Mouse (Mus musculus) kidney, postnatal 4 days (tissue): ENCODE data around the gene Ssu2.

Experiments used
- DNase-seq, 2 experiments: peaks; one replicate each; pipeline ENCODE4 v3.0.0; 2021; ENCODE audit warnings: mixed read lengths in 2 of 2

Ssu2 gene

DNA sequence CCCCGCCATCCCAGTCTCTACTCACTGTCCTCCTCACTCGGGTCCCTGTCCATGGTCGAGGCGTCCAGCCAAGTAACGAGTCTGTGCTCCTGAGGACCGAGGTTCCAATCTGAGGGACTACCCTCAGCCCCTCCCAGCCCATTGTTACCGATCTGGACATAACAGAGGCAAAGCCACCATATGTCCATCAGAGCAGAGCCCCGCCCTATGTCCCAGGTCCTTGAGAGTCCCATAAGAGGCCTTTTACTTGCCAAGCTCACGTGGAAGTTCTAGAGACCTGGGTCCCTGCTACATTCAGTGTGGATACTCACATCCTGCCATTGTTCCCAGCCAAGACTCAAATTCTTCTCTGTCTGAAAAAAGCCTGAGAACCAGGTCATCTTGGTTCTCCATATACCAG, at the start of gene Ssu2:
Gene Ssu2, minus strand, starts transcription at position 77 of the 400 bp plus-strand sequence.
- DNase-seq = no peak

DNA sequence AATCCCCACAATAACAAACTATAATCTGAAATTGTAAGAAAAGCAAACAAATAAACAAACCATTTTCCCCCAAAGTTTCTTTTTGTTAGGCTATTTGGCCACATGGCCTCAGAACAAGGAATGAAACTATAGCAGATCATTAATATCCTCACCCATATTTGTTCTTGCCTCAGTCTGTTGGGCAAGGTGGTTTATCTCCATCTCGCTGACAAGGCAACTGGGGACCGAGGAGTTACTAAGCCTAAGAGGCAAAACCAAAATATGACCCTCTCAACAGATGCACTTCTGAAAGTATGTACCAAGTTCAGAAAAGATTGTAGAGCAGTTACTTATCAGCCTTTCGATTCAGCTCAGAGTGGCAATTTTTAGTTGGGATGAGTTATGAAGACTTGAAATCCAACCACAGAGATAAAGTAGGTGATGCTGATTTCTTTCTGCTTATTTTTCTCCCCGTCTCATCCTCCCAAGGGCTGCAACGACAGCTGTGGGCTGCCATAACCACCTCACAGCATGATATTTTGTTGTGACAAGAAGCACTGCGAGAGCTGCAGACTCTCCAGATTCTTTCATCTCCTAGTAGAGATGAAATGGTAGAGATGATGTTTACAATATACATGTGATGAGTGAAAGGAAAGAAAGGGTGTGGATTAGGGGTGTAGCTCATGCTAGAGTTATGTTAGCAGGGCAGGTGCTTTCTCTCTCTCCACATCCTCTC, 38.4 kb upstream of the Ssu2 start:
- DNase-seq = no peak

DNA sequence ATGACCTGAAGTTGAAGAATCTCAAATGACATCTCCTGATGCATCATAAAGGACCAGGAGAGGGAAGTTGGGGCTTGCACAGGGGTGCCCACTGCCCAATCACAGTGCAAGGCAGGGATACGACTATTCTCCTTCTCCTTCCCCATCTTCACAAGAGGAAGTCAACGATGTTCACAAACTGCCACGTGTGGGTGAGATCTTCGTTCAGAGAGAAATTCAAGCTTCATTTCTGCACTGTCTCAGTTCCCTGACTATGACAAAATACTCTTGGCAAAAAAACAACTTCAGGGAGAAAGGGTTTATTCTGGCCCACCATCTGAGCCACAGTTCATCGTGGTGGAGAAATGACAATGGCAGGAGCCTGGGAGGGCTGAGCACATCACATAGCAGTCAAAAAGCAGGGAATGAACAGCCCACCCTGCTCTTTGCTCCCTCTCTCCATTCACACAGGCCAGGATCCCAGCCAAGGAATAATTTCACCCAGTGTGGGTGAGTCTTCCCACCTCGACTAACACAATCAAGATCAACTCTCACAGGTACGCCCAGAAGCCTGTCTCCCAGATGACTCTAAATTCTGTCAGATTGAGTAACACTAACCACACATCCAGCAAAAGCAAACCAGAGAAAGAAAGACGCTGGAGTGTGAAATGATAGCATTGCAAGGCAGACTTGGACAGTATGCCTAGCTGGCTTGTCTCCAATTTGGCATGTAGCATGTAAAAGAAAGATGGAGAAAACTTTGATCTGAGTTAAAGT, 36.1 kb upstream of the Ssu2 start:
- peak; percentile 11 to 17 for DNase-seq

DNA sequence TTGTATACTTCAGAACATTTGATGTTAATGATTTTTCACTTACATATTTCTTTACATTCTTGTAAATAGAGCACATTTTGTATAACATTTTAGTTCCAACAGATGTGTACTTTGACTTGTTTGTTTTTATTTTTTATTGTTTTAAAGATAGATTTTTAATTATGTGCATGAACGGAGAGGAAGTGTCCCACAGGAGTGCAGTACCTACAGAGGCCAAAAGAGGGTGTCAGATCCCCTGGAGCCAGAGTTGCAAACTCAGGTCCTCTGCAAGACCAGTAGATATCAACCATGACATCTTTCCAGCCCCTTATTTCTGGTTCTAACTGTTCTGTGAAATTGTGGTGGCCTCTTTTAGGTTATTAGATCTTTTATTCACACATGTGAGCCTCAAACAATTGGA, 33.1 kb upstream of the Ssu2 start:
- no peak for DNase-seq

DNA sequence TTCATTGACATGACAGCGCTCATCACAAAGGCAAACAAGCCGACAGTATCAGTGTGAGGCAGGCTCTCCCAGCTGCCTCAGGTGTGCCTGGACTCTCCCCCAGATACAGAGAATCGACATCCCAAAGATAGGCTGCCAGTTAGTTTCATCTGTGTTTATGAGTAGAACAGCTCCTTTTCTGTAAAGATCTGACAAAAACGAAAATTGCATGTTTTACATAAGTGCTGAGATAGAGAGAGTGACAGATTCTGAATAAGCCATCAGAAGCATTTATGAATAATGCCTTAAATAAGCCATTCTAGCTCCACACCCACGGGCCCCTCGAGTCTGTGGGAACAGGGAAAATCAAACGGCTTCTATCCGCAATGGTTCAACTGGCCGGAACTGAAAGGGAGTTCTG, 31.5 kb upstream of the Ssu2 start:
- DNase-seq = no peak

DNA sequence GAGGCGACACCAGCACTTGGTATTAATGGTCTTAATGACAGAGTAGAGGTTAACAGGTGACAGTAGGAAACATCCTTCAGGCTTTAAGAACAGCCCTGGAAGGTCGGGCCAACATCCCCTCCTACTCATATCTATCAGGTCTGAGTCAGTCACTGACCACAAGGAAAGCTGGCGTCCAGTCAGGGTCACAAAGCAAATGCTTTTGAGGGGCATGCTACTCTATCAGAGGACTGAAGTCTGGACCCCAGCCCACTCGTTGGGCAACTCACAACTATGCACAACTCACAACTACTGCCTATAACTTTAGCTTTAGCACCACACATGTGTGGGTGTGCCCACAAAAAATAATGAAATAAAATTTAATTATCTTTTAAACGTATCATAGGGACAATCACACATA, 16.3 kb upstream of the Ssu2 start:
- no peak for DNase-seq

DNA sequence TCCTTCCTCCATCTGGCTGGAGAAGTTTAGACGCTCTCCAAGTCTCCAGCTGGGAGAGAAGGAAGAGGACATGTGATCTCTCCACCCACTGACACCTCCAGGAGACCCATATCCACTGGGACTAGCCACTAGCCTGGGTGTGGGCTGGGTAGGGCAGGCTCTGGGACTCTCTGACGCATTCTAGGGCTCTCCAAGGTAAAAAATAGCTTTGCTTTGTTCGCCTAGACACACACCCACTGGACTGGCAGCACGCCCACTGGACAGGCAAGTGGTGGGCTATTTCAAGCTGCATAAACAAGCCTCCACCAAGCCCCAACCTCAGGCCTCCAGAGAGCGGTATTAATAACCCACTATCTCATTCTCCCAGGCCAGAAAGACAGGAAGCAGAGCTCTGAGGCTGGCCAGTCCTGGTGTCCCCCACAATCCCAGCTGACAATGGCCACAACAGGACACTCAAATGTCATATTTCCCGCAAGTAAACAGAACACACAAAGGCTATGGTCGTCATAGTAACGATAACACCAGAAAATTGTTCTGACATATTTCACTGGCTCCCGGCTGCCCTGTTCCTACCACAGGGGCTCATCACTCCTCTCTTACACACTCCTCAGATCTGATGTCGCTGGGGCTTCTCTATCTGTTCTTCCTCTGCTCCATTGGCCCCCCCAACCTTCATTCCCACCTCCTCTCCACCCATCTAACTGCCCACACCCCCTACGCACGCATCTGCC, 14.3 kb upstream of the Ssu2 start:
- DNase-seq = peak; percentile 70 to 82

DNA sequence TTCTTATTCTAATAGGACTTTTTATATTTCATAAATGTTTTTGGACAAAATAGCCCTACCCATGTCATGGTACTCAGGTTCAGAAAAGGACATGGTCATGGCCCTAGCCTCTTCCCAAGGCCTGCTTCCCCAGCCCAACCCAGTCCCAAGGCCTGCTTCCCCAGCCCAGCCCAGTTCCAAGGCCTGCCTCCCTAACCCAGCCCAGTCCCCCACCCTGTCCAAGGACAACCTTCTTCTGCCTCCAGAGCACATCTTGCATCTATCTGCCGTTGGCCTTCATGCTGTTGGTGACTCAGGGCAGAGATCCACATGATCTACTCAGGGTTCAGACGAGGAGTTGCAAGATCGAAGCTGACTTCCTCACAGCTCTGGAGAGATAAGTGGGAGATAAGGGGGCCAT, 9.5 kb upstream of the Ssu2 start:
- no peak for DNase-seq

DNA sequence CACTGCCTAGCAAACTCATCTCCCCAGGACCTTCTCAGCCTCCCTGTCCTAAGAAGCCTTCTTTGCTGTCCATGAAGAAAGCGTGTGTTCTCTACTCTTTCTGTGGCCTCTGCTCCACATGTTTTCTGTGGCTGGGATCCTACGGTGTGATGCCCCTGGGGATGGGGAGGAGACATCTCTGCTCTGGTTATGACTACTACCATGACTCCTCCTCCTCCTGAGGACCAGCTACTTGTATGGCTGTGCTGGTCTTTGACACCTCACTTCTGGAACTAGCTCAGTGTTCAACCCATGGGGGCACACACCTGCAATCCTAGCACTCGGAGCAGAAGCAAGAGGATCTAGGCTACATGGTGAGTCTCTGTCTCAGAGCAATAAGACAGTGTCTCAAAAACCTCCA, 8.5 kb upstream of the Ssu2 start:
- DNase-seq = no peak

DNA sequence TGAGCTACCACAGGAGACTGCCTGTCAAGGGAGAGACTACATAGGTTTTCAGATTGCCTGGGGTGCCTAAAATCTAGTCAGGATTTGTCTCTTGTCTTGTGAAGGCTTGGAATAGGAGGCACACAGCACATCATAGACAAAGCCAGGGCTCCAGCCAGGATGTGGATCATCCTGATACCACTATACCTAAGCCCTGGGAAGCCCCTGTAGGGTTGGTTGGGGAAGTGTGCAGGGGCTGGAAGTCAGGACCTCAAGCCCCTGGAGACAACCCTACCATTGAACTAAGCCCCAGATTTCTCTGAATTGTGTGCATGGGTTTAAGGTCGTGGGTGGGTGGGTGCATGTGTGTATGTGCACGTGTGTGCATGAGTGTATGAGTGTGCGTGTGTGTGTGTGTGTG, 562 bp upstream of the Ssu2 start:
- no peak for DNase-seq

DNA sequence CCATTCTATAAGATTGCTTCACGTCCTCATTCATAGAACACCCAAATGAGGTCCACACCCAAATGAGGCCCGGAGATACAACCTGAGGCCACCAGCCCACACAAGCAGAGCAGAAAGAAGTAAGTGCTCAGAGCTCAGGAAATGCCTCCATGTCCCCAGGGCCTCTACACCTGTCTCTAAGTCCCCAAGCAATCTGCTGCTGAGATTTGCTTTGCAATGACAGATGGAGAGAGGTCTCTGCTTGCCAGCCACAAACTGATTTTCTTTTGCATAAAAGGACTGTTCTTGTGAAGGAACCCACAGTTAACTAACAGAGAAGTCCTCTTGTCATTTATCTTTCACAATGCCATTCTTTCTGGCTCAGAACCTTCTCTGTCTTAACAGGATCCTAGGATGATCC, 1.6 kb downstream of the Ssu2 start:
- DNase-seq = no peak

DNA sequence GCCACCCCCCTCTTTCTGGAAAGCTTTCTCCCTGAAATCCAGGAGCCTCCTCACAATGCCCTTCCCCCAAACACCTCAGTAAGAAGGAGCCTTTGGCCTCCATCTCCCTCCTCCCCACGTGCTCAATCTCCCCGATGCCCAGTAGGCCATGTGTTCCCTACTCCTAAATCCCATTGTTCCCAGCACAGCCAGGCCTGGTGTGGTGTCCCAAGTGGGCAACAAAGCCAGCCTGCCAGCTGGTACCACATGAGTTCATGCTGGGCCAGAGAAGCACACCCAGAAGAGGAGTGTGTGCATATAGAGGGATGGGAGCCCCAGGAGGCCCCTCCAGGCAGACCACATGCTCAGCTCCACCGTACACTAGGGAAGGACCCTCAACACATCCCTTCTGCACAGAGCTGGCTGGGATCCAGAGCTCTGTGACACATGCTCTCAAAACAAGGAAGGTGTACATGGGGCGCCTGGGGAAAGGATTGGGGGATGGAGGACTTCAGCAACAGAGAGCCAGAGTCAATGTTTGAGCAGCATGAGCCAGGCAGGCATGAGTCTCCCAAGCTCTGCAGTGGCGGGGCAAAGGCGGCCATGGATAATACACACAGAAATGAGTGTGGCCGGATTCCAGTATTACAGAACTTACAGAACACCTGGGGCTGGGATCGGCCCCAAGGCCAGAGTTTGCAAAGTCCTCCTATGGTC, 4.7 kb downstream of the Ssu2 start:
- no peak for DNase-seq

DNA sequence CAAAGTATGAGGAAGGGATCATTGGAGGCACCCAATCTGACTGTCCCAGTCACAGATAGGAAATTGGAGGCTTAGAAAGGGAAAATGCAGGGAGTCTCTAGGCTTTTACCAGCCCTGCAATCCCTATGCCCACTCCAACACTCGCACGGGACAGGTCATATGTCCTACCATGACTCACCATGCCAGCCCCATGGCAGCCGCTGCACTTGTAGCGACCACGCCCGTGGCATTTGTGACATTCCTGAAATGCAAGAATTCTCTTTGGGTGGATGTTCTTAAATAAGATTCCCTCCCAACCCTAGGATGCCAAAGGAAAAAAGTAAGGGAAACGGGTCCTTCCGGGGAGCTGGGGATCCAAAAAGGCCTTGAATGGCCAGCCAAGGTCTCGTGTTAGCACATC, 8.8 kb downstream of the Ssu2 start:
- no peak for DNase-seq

DNA sequence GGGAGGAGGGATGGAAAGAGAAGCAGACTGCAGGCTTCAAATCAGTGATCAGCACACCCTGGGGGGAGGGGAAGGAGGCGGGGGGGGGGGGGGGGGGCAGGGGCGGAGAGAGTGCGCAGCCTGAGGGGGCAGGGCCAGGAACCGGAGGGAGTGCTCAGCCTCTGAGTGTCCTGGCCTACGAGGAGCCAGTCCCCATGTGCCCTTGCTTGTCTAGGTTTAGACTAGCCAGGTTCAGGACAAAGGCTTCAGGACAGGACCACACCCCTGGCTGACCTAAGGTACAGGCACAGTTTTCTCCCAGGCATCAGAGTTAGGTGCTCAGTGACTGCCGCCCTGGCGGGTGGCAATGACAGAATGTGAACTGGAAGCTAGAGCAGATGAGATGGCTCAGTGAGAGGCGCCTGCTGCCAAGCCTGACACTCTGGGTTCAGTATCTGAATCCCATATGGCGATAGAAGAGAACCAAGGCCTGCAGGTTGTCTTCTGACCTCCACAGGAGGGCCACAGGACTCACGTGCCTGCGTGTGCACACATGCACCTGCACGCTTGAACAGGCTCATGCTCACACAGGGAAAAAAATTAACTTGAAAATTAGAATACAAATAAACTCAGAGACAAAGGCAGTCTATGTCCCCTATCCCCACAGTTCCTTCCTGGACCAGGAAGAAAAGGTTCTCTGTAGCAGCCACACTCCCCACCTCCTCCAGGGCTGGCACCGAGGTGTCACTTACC, 12.0 kb downstream of the Ssu2 start:
- no peak for DNase-seq

DNA sequence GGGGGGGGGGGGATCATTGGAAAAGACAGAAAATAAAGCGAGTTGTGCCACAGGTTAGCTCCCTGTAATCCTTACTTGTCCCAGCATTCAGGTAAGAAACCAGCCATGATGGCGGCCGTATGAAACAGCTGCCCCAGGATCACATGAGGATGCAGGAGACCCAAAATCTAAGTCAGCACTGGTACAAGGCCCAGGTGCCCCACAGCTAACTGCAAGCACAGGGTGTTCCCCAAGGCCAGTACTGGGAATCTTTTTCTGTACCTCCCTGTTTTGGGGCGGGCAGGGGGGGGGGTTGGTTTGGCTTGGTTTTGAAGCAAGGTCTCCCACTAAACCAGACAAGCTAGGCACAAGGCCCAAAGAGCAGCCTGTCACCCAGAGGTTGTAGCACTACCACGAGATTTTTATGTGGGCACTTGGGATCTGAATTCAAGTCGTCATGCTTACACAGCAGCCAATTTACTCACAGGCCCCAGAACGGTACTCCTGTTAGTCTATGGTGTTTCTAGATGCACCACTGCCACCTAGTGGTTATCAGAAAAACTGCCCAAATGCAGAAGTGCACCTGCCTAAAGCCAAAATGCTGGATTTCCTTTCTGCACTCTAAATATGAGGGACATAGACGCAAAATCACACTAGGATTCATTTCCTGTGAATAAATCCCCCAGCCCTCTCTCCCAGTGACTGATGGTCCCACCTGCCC, 13.8 kb downstream of the Ssu2 start:
- peak; percentile 42 to 51 for DNase-seq

DNA sequence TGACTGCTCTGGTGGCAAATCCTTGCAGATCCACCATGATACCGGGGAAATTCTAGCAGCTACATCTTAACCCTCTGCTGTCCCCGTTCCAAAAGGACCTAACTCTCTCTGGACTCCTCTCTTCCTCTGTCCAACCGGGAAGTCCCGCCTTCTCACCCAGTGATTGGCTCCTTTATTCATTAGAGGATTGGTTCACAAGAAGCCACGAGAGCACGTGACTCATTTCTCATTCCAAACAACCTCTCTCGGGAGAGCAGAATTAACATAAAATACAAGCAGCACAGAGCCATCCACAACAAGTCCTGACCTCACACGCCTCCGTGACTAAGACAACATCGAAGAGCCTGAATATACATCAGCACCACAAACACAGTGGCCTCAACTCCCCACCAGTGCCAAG, 22.5 kb downstream of the Ssu2 start:
- peak in 1 of 2 experiments; percentile 30 for DNase-seq

DNA sequence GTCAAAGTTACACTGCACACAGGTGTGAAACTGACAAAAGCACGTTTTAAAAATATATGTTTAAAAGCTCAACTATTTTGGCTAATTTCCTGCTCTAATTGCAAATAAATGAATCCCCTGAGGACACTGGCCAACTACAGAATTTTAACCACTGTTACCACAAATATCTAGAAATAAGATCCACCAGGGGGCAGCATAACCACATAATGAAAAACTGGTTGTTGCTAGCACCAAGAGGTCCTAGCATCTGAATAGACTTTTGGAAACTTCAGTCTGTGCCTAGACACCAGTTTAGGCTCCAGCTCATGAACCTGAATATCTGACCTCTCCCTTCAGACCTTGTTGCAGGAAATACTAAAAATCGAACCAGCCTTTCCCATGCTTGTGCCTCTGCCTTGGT, 23.2 kb downstream of the Ssu2 start:
- peak in 1 of 2 experiments; percentile 41 for DNase-seq

DNA sequence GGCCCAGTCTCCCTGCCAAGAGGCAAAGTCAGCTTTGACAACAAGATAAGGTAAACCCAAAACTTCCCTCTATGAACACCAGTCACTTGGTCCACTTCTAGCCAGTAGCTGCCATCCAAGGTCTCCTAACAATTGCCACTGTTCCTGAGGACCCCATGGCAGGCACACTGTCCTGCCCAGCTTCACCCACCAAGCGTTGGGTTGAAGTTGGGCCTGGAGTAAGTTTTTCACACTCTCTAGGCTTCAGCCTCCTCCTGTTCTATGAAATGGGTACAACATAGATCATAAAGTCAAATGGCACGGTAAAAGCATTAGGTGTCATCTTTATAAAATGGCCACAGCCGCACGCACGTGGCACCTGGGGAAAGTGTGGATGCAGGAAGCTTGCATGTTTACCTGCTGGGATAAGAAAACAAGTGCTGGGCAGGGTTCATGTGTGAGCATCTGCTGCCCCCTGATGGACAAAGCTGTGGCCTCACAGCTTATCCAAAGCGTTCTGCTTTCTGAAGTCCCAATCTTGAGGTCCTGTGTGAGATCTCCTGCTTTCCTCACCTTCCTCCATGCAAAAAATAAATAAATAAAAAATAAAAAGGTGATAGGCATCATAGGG, 25.4 kb downstream of the Ssu2 start:
- peak; percentile 86 to 87 for DNase-seq

DNA sequence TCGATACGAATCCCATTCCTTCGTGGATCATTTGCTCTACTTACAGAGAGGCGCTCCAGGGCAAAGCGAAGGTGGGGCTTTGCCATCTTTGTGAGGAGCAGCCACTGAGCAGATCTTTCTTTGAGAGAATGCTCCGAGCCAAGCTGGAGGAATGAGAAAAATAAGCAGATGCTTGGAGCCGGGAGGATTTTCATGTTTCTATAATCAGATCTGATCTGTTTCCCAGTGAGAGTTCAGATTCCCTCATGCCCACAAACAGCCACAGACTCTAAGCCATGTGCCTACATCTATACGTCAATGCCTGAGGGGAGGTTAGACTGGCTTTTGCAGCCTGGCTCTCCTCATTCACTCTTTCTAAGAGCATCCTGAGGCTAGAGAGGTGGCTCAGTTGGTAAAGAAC, 27.1 kb downstream of the Ssu2 start:
- DNase-seq = no peak

DNA sequence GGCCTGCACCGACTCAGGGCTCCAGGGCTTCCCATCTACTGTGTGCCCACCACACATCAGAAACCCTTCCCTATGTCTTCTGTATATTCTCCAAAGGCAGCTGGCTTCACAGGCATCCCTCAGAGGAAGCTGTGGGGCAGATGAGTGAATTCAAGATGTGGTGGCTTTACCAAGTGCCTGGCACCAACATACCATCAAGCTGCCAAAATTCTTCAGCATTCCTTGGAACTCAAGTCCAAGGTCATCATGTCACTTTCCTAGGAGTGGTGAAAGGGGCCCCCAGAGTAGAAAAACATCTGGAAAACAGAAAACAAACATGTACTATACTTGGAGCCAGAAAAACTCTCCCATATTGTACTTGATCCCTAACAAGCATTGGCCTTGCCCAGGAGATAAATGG, 28.5 kb downstream of the Ssu2 start:
- DNase-seq = no peak

DNA sequence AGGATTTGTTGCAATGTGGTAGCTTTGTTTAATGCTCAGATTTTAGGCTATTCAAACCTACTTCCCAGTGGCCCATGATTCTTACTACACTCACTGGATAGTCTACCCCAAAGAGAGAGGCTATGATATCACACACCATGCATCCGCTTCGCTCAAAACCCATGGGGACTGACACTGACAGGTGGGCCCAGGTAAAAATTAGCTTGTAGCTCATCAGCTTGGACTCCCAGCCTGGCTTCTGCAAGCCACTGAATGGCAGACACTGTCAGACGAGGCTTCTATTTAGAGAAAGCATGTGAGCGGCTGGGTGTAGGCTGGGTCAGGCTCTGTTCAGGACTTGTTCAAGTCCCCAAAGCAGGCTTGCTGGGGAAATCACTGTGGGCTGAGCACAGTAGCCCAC, 37.4 kb downstream of the Ssu2 start:
- DNase-seq = no peak
